34 mouse cellular contexts compared by ENCODE assay signal in genomic region chr9:121663467-121663866, GRCm38 (mm10). TPM values are rescaled to one million over a fixed set of nuclear protein-coding genes. Genes with fewer than 3 reads are reported as not detected.
DNase-seq lines count a peak whose midpoint lies in the region; ATAC-seq and TF ChIP-seq lines count a peak whose summit lies in the region.
"Had no signal": no experiment of that assay in that cellular context is flagged by ENCODE, and none has a peak within 500 bp of the region (broad histone marks: within the 10 kb centered on the region; RNA-seq: fewer than 3 reads in every experiment).

No protein-coding gene starts in this region.

- no peak overlapping the region for H3K9ac ChIP-seq in midbrain, embryonic 11.5 days (ENCODE audit: low read length)
- no peak overlapping the region for H3K9ac ChIP-seq in midbrain, postnatal 0 days (replicated peaks; ENCODE audit: low read length, poor library complexity, severe bottlenecking)
- H3K9ac ChIP-seq in hindbrain, embryonic 12.5 days = no peak overlapping the region
- H3K9ac ChIP-seq: embryonic facial prominence, embryonic 12.5 days; embryonic facial prominence, embryonic 15.5 days; forebrain, postnatal 0 days; heart, embryonic 12.5 days; heart, embryonic 15.5 days; hindbrain, embryonic 14.5 days had no signal

- H3K4me3 ChIP-seq in midbrain, embryonic 11.5 days (ENCODE audit: low read depth, low read length) = no peak overlapping the region
- H3K4me3 ChIP-seq in midbrain, postnatal 0 days (ENCODE audit: low read depth, low read length) = no peak overlapping the region
- H3K4me3 ChIP-seq in hindbrain, embryonic 12.5 days = no peak overlapping the region
- H3K4me3 ChIP-seq: embryonic facial prominence, embryonic 12.5 days; embryonic facial prominence, embryonic 15.5 days; heart, embryonic 12.5 days; heart, embryonic 15.5 days; hindbrain, embryonic 10.5 days had no signal

- no peak overlapping the region for H3K4me2 ChIP-seq in midbrain, embryonic 11.5 days
- no peak overlapping the region for H3K4me2 ChIP-seq in midbrain, postnatal 0 days (ENCODE audit: low read depth, low read length, poor library complexity, severe bottlenecking)
- H3K4me2 ChIP-seq in hindbrain, embryonic 12.5 days (replicated peaks) = no peak overlapping the region
- H3K4me2 ChIP-seq: embryonic facial prominence, embryonic 12.5 days; embryonic facial prominence, embryonic 15.5 days; heart, embryonic 12.5 days; heart, embryonic 15.5 days; hindbrain, embryonic 14.5 days had no signal

- no peaks in the 10 kb centered on the region; the same call in 1 of the 2 replicates for H3K27me3 ChIP-seq in midbrain, embryonic 11.5 days (ENCODE audit: control insufficient read depth, insufficient read depth, low read length)
- H3K27me3 ChIP-seq in midbrain, postnatal 0 days (ENCODE audit: insufficient read depth, low read length) = no peaks in the 10 kb centered on the region
- H3K27me3 ChIP-seq in hindbrain, embryonic 12.5 days = peaks cover 21% of the 10 kb centered on the region

- H3K9me3 ChIP-seq in midbrain, embryonic 11.5 days (ENCODE audit: control insufficient read depth, low read length) = no peaks in the 10 kb centered on the region
- no peaks in the 10 kb centered on the region for H3K9me3 ChIP-seq in midbrain, postnatal 0 days (ENCODE audit: low read length)
- H3K9me3 ChIP-seq in hindbrain, embryonic 12.5 days (replicated peaks) = no peaks in the 10 kb centered on the region
- H3K9me3 ChIP-seq: embryonic facial prominence, embryonic 12.5 days; embryonic facial prominence, embryonic 15.5 days; G1E; heart, embryonic 12.5 days; heart, embryonic 15.5 days; hindbrain, embryonic 10.5 days had no signal

- peak; percentile 44 to 46 for DNase-seq in frontal cortex, postnatal 36 days (ENCODE audit: low spot score in 2 of 2)
- DNase-seq in frontal cortex, postnatal 25 days (ENCODE audit: low spot score in 2 of 2) = no peak
- DNase-seq in midbrain, embryonic 11.5 days (ENCODE audit: low spot score, missing footprints) = peak; percentile 31
- no peak for DNase-seq in midbrain, postnatal 0 days (ENCODE audit: low spot score)
- DNase-seq in brain, adult 2 months (ENCODE audit: low read depth, low spot score) = peak; percentile 58
- DNase-seq: adrenal gland, postnatal 10 days; adrenal gland, postnatal 36 days; B cell, adult 2 months; cerebellum, adult 11 months; cerebellum, adult 2 months; cerebellum, adult 9-11 months; cerebellum, postnatal 25 days; forebrain, postnatal 0 days; gastrocnemius, postnatal 25 days; heart, adult 18-20 months; heart, postnatal 10 days; heart, postnatal 36 days had no signal

- no peaks in the 10 kb centered on the region for H3K4me1 ChIP-seq in midbrain, embryonic 11.5 days (ENCODE audit: control insufficient read depth, insufficient read depth, low read length)
- H3K4me1 ChIP-seq in midbrain, postnatal 0 days (ENCODE audit: insufficient read depth, low read length) = no peaks in the 10 kb centered on the region
- H3K4me1 ChIP-seq in hindbrain, embryonic 12.5 days = peaks cover 18% of the 10 kb centered on the region
- H3K4me1 ChIP-seq: heart, embryonic 12.5 days; heart, embryonic 15.5 days had no signal

- WGBS in midbrain, embryonic 11.5 days = 79% methylated on average over 6 of the region's 6 CpGs
- WGBS in midbrain, postnatal 0 days = 86% methylated on average over 6 of the region's 6 CpGs
- 79% methylated on average over 6 of the region's 6 CpGs for WGBS in hindbrain, embryonic 12.5 days

- ATAC-seq in midbrain, embryonic 11.5 days (ENCODE audit: low FRiP score) = no peak
- no peak for ATAC-seq in midbrain, postnatal 0 days (ENCODE audit: low FRiP score)
- ATAC-seq in hindbrain, embryonic 12.5 days (ENCODE audit: low FRiP score) = no peak
- ATAC-seq: forebrain, embryonic 14.5 days; forebrain, postnatal 0 days; hindbrain, postnatal 0 days; inflammation-experienced regulatory T-cells, adult 6 months; Patski had no signal

- H3K36me3 ChIP-seq in midbrain, embryonic 11.5 days (ENCODE audit: control insufficient read depth, insufficient read depth, low read length) = no peaks in the 10 kb centered on the region
- H3K36me3 ChIP-seq in midbrain, postnatal 0 days (ENCODE audit: insufficient read depth, low read length) = no peaks in the 10 kb centered on the region
- no peaks in the 10 kb centered on the region for H3K36me3 ChIP-seq in hindbrain, embryonic 12.5 days
- H3K36me3 ChIP-seq: embryonic facial prominence, embryonic 12.5 days; embryonic facial prominence, embryonic 15.5 days; G1E; heart, embryonic 12.5 days; heart, embryonic 15.5 days; hindbrain, embryonic 10.5 days had no signal

- no peak overlapping the region for H3K27ac ChIP-seq in midbrain, embryonic 11.5 days (ENCODE audit: low read depth, low read length)
- H3K27ac ChIP-seq in midbrain, postnatal 0 days (ENCODE audit: low read depth, low read length) = no peak overlapping the region
- no peak overlapping the region for H3K27ac ChIP-seq in hindbrain, embryonic 12.5 days
- H3K27ac ChIP-seq: embryonic facial prominence, embryonic 12.5 days; embryonic facial prominence, embryonic 15.5 days; heart, embryonic 15.5 days; hindbrain, embryonic 10.5 days; hindbrain, embryonic 14.5 days; hindbrain, postnatal 0 days had no signal

- no peak for TF ChIP-seq CTCF in midbrain, postnatal 0 days (IDR thresholded peaks at IDR 0.05)

RNA-seq across cellular contexts. Expression of gene Vipr1, which starts 21.0 kb away (rescaled TPM):
- polyA plus RNA-seq in midbrain, embryonic 11.5 days (2014; fragmentation: Nextera tagmentation; extraction: Ambion mirVana) = 0.41 and 0.44 TPM in 2 replicates
- total RNA-seq in midbrain, postnatal 0 days (2014; rRNA removed) = 0.05 and 0.82 TPM in 2 replicates
- 0.26 and 0.36 TPM in 2 replicates for polyA plus RNA-seq in midbrain, postnatal 0 days (2015; fragmentation: Nextera tagmentation; extraction: Ambion mirVana)
- 0.44 and 0.66 TPM in 2 replicates for polyA plus RNA-seq in hindbrain, embryonic 12.5 days (2016; fragmentation: Nextera tagmentation; extraction: Ambion mirVana)
- polyA plus RNA-seq: G1E, Patski had no signal

RNA-seq across cellular contexts. Expression of gene Lyzl4, which starts 21.6 kb away (rescaled TPM):
- 0.22 TPM in 1 of 2 replicates, not detected in the other for polyA plus RNA-seq in midbrain, embryonic 11.5 days (2014; fragmentation: Nextera tagmentation; extraction: Ambion mirVana)
- not detected in 2 replicates for total RNA-seq in midbrain, postnatal 0 days (2014; rRNA removed)
- polyA plus RNA-seq in midbrain, postnatal 0 days (2015; fragmentation: Nextera tagmentation; extraction: Ambion mirVana) = 0.28 TPM in 1 of 2 replicates, not detected in the other
- 0.33 TPM in 1 of 2 replicates, not detected in the other for polyA plus RNA-seq in hindbrain, embryonic 12.5 days (2016; fragmentation: Nextera tagmentation; extraction: Ambion mirVana)
- total RNA-seq: adrenal gland, adult 18-20 months; adrenal gland, postnatal 36 days; CH12.LX; common myeloid progenitor, adult 5-6 weeks; forebrain, postnatal 0 days; G1E; gastrocnemius, adult 8-10 months; gastrocnemius, postnatal 25 days; heart, adult 18-20 months; heart, postnatal 10 days; heart, postnatal 36 days; hindbrain, postnatal 0 days had no signal
- polyA plus RNA-seq: forebrain, embryonic 11.5 days; forebrain, postnatal 0 days; G1E; heart, embryonic 12.5 days; hindbrain, embryonic 10.5 days; inflammation-experienced regulatory T-cells, adult 6 months; Patski had no signal

RNA-seq across cellular contexts. Expression of gene Sec22c, which starts 41.8 kb away (rescaled TPM):
- polyA plus RNA-seq in midbrain, embryonic 11.5 days (2014; fragmentation: Nextera tagmentation; extraction: Ambion mirVana) = 16.9 and 18.2 TPM in 2 replicates
- 26.9 and 34.3 TPM in 2 replicates for total RNA-seq in midbrain, postnatal 0 days (2014; rRNA removed)
- 30.5 and 34.4 TPM in 2 replicates for polyA plus RNA-seq in midbrain, postnatal 0 days (2015; fragmentation: Nextera tagmentation; extraction: Ambion mirVana)
- 25.9 and 28.7 TPM in 2 replicates for polyA plus RNA-seq in hindbrain, embryonic 12.5 days (2016; fragmentation: Nextera tagmentation; extraction: Ambion mirVana)

RNA-seq across cellular contexts. Expression of gene Ss18l2, which starts 46.7 kb away (rescaled TPM):
- 100 and 106 TPM in 2 replicates for polyA plus RNA-seq in midbrain, embryonic 11.5 days (2014; fragmentation: Nextera tagmentation; extraction: Ambion mirVana)
- 51.4 and 59.6 TPM in 2 replicates for total RNA-seq in midbrain, postnatal 0 days (2014; rRNA removed)
- polyA plus RNA-seq in midbrain, postnatal 0 days (2015; fragmentation: Nextera tagmentation; extraction: Ambion mirVana) = 204 and 218 TPM in 2 replicates
- 103 and 130 TPM in 2 replicates for polyA plus RNA-seq in hindbrain, embryonic 12.5 days (2016; fragmentation: Nextera tagmentation; extraction: Ambion mirVana)

RNA-seq across cellular contexts. Expression of gene Nktr, which starts 55.5 kb away (rescaled TPM):
- polyA plus RNA-seq in midbrain, embryonic 11.5 days (2014; fragmentation: Nextera tagmentation; extraction: Ambion mirVana) = 61.6 and 70.4 TPM in 2 replicates
- total RNA-seq in midbrain, postnatal 0 days (2014; rRNA removed) = 71.4 and 112 TPM in 2 replicates
- 42.1 and 50.7 TPM in 2 replicates for polyA plus RNA-seq in midbrain, postnatal 0 days (2015; fragmentation: Nextera tagmentation; extraction: Ambion mirVana)
- polyA plus RNA-seq in hindbrain, embryonic 12.5 days (2016; fragmentation: Nextera tagmentation; extraction: Ambion mirVana) = 77.5 and 85.3 TPM in 2 replicates

Comparison
In these comparisons a context has a peak if more than half of its experiments do, and no peak if none do; other contexts are left out.
1. DNase-seq: peak in frontal cortex, postnatal 36 days (2 of 2), midbrain, embryonic 11.5 days (single experiment) and brain, adult 2 months (single experiment); none in frontal cortex, postnatal 25 days (0 of 2) and midbrain, postnatal 0 days (single experiment).